Mouse (Mus musculus) gastrocnemius, postnatal 10 days (tissue): ENCODE data around the gene Gmppb. TPM values are rescaled to one million over a fixed set of nuclear protein-coding genes. Genes with fewer than 3 reads are reported as not detected.
"Not testable (repeated sequence)": the region's sequence is repeated elsewhere in the genome, so short reads cannot be mapped to it uniquely, and the experiment has no call there.

Source experiments
- DNase-seq: peaks from one replicate; pipeline ENCODE4 v3.0.0; 2021; ENCODE audit warnings: mixed read lengths
- long read RNA-seq, 2 experiments: library from polyadenylated mRNA; stranded (forward); transcript quantifications; one replicate each; pipeline ENCODE4 v2.0.0; 2021
- total RNA-seq, 2 experiments: library from RNA; stranded (reverse); gene quantifications; 2 replicates each; pipeline ENCODE4 v1.2.3; 2021

Gmppb gene
- total RNA-seq = 10 to 100 TPM in 1 of 2 experiments, 1 to 10 TPM in 1; 8.6 to 10.6 TPM
- long read RNA-seq, experiment 1, transcript Gmppb-202 (9 exons, 2,702 nt) = major isoform, 11 of 13 reads
- long read RNA-seq, experiment 1, partial matches to known transcripts = 1 of 13 reads
- long read RNA-seq, experiment 1, other reads (novel, unspliced or antisense) = 1 of 13 reads
- long read RNA-seq, experiment 2, transcript Gmppb-202 (9 exons, 2,702 nt) = major isoform, 13 of 20 reads
- long read RNA-seq, experiment 2, partial matches to known transcripts = 0 of 20 reads
- long read RNA-seq, experiment 2, other reads (novel, unspliced or antisense) = 4 of 20 reads

- peak; percentile 92 for DNase-seq
Measured at GRCm38 (mm10) chr9:108049016-108049455, at the start of gene Gmppb. Gene Gmppb, plus strand, starts transcription at chr9:108049242.

GRCm38 (mm10) chr9:108001922-108002770 lies 46.9 kb upstream of the Gmppb start, which contains the start of gene Ip6k1:
Gene Ip6k1, plus strand, starts transcription at chr9:108002501.
- peak; percentile 100 for DNase-seq

- peak; percentile 64 for DNase-seq
Measured at GRCm38 (mm10) chr9:108002778-108003530, 46.1 kb upstream of the Gmppb start.

GRCm38 (mm10) chr9:108003531-108003890 lies 45.5 kb upstream of the Gmppb start:
- DNase-seq = no peak

- no peak for DNase-seq
Measured at GRCm38 (mm10) chr9:108008041-108008440, 41.0 kb upstream of the Gmppb start.

- no peak for DNase-seq
Measured at GRCm38 (mm10) chr9:108010385-108010784, 38.7 kb upstream of the Gmppb start.

- DNase-seq = not testable (repeated sequence)
Measured at GRCm38 (mm10) chr9:108013577-108013976, 35.5 kb upstream of the Gmppb start.

- no peak for DNase-seq
Measured at GRCm38 (mm10) chr9:108017127-108017526, 31.9 kb upstream of the Gmppb start.

- DNase-seq = no peak
Measured at GRCm38 (mm10) chr9:108020741-108021140, 28.3 kb upstream of the Gmppb start.

- no peak for DNase-seq
Measured at GRCm38 (mm10) chr9:108023216-108023615, 25.8 kb upstream of the Gmppb start.

GRCm38 (mm10) chr9:108026584-108026983 lies 22.5 kb upstream of the Gmppb start:
- DNase-seq = no peak

- no peak for DNase-seq
Measured at GRCm38 (mm10) chr9:108027867-108028266, 21.2 kb upstream of the Gmppb start.

GRCm38 (mm10) chr9:108032126-108032525 lies 16.9 kb upstream of the Gmppb start:
- no peak for DNase-seq

- DNase-seq = no peak
Measured at GRCm38 (mm10) chr9:108035331-108036156, 13.5 kb upstream of the Gmppb start.

- peak; percentile 7 for DNase-seq
Measured at GRCm38 (mm10) chr9:108044751-108045492, 4.1 kb upstream of the Gmppb start.

- peak; percentile 6 for DNase-seq
Measured at GRCm38 (mm10) chr9:108046582-108046981, 2.5 kb upstream of the Gmppb start.

GRCm38 (mm10) chr9:108047601-108048565 lies 1.2 kb upstream of the Gmppb start:
- peak; percentile 11 for DNase-seq

GRCm38 (mm10) chr9:108048566-108048955 lies 481 bp upstream of the Gmppb start:
- no peak for DNase-seq

GRCm38 (mm10) chr9:108049561-108050251 lies 664 bp downstream of the Gmppb start:
- DNase-seq = no peak
